Mouse (Mus musculus) neural tube, embryonic 13.5 days (tissue): Measurements from ENCODE around the gene Dguok. TPM values are rescaled to one million over a fixed set of nuclear protein-coding genes. Genes with fewer than 3 reads are reported as not detected.

Experiments
- ATAC-seq: fragments of 200-750 bp; cut with Nextera tagmentation; 2 replicates; pipeline ENCODE4 v1.8.0; 2017; ENCODE audit warnings: low read depth, mild to moderate bottlenecking, moderate TSS enrichment, moderate library complexity
- H3K27ac ChIP-seq: fragments of 300-500 bp; sonication (generic); replicated peaks from 2 replicates; pipeline ENCODE4 v1.5.1; 2015; ENCODE audit warnings: moderate library complexity, mild to moderate bottlenecking, inconsistent platforms
- H3K27me3 ChIP-seq: fragments of 300-500 bp; sonication (generic); 2 replicates; pipeline ENCODE4 v1.6.1; 2015; ENCODE audit warnings: mild to moderate bottlenecking, inconsistent platforms
- H3K36me3 ChIP-seq: fragments of 300-500 bp; sonication (generic); 2 replicates; pipeline ENCODE4 v1.6.1; 2015; ENCODE audit warnings: mild to moderate bottlenecking, inconsistent platforms
- H3K4me1 ChIP-seq: fragments of 300-500 bp; sonication (generic); replicated peaks from 2 replicates; pipeline ENCODE4 v1.6.1; 2015; ENCODE audit warnings: inconsistent platforms
- H3K4me2 ChIP-seq: fragments of 300-500 bp; sonication (generic); 2 replicates; pipeline ENCODE4 v1.6.1; 2015; ENCODE audit warnings: inconsistent platforms, mild to moderate bottlenecking, moderate library complexity
- H3K4me3 ChIP-seq: fragments of 300-500 bp; sonication (generic); 2 replicates; pipeline ENCODE4 v1.5.1; 2015; ENCODE audit warnings: mild to moderate bottlenecking, inconsistent platforms
- H3K9ac ChIP-seq: fragments of 300-500 bp; sonication (generic); 2 replicates; pipeline ENCODE4 v1.6.1; 2015; ENCODE audit warnings: moderate library complexity, mild to moderate bottlenecking, inconsistent platforms
- H3K9me3 ChIP-seq: fragments of 300-500 bp; sonication (generic); 2 replicates; pipeline ENCODE4 v1.6.1; 2016; ENCODE audit warnings: inconsistent platforms
- WGBS: fragments of 180-500 bp; shearing (Covaris S2); methylation state at CpG from one replicate; pipeline ENCODE4 v1.1.7; 2015; 5-methylcytosine and 5-hydroxymethylcytosine counted together
- polyA plus RNA-seq: library from polyadenylated mRNA; unstranded; fragments of >200 nt; fragmentation: Nextera tagmentation; extraction: Ambion mirVana; gene quantifications from 2 replicates; pipeline ENCODE4 v1.2.1, GENCODE M21; 2015

Dguok gene
- 70.8 and 75.7 TPM in 2 replicates for polyA plus RNA-seq

DNA sequence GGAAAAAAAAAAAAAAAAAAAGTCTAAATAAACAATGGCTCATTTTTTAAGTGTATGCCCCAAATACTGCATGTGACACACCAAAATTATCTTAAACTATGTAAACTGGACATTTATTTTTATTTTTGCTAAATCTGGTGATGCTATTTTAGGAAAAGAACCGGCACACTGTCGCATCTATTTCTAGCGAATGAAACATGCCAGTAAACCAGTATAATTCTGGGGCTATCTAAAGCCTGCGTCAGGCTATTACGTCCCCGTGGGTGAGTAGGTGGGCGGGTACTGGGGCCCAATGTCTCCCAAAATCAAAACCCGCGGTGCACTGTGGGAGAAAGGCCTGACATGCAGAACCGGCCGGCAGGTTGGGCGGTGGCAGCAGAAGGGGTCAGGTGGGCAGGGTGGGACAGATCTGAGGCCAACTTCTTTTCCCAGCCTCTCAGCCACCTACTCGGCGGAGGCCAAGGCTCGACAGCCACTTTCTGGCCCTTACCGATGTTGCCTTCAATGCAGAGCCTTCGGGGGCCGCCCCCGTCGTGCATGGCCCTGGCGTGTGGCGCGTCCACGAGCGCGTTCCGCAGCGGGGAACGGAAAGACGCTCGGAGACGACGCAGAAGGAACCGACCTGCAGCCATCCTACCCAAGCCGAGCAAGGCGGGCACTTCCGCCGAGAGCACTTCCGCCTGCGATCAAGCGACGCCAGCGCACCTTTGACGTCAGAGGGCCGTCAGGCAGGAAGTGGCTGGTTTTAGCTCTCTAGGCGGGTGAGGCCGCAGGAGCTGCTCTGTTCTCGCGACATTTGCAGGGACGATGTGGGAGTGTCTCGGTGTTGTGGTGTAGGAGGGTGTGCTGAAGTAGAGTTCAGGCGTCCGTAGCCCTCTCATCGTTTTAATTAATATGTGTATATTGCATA, at the start of gene Dguok:
Dguok (minus strand) TSS at position 712 of the 910 bp plus-strand sequence.
- H3K9ac ChIP-seq = peak within 1 kb of the TSS; percentile 81
- under 1% methylated on average over 54 of the region's 54 CpGs for WGBS
- no peaks in the 10 kb centered on the region for H3K9me3 ChIP-seq
- H3K27me3 ChIP-seq = no peaks in the 10 kb centered on the region
- H3K4me2 ChIP-seq = peak within 1 kb of the TSS; percentile 79
- ATAC-seq = peak; percentile 99
- peak within 1 kb of the TSS; percentile 61 for H3K4me3 ChIP-seq
- peaks cover 4% of the 10 kb centered on the region; the same call in 1 of the 2 replicates for H3K36me3 ChIP-seq
- peak within 1 kb of the TSS; percentile 94 for H3K27ac ChIP-seq
- peaks cover 28% of the 10 kb centered on the region for H3K4me1 ChIP-seq

DNA sequence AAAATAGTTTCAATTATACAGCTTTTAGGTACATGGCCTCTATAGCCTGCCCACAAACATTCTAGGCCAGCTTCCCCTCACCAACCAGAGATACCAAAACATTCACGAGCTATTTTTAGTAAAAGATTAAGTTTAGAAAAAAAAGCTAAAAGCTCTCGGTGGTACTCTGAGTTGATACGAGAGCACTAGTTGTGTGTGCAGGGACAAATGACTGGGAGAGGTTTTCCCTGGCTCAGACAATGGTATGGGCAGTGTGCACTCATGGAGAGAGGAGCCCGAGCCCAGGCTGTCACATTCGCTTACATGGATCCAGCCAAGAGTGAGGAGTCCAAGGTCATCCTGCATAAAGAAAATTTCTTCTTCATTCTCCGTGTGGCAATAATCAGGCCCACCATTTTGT, 49.2 kb upstream of the Dguok start:
- WGBS = 90% methylated on average over 6 of the region's 6 CpGs
- no peaks in the 10 kb centered on the region for H3K4me1 ChIP-seq
- peaks cover 89% of the 10 kb centered on the region for H3K36me3 ChIP-seq
- ATAC-seq = no peak
- H3K9me3 ChIP-seq = no peaks in the 10 kb centered on the region
- H3K9ac ChIP-seq = no peak overlapping the region
- no peak overlapping the region for H3K27ac ChIP-seq
- H3K27me3 ChIP-seq = no peaks in the 10 kb centered on the region
- no peak overlapping the region for H3K4me3 ChIP-seq
- no peak overlapping the region for H3K4me2 ChIP-seq

DNA sequence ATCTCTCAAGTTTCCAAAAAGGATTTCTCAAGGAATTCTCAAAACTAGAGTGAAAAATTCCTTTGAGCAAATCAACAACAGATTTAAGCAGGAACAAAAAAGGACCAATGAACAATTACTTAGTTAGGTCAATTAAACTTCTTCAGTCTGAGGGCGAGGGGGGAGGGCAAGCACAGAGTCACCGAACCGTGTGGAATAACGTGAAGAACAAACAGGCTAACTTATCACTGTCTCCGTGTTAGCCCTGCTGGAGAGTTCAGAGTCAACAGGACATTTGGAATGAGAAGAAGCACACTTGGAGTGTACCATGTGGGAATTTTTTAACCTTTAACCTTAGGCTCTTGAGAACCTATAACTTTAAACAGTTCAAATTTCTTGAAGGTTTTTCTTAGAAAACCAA, 41.6 kb upstream of the Dguok start:
- no peak overlapping the region for H3K9ac ChIP-seq
- no peaks in the 10 kb centered on the region for H3K4me1 ChIP-seq
- H3K27me3 ChIP-seq = no peaks in the 10 kb centered on the region
- WGBS = 36% methylated on average over 5 of the region's 5 CpGs
- ATAC-seq = no peak
- no peak overlapping the region for H3K4me2 ChIP-seq
- no peaks in the 10 kb centered on the region for H3K9me3 ChIP-seq
- H3K36me3 ChIP-seq = peaks cover 64% of the 10 kb centered on the region
- H3K27ac ChIP-seq = no peak overlapping the region
- H3K4me3 ChIP-seq = no peak overlapping the region

DNA sequence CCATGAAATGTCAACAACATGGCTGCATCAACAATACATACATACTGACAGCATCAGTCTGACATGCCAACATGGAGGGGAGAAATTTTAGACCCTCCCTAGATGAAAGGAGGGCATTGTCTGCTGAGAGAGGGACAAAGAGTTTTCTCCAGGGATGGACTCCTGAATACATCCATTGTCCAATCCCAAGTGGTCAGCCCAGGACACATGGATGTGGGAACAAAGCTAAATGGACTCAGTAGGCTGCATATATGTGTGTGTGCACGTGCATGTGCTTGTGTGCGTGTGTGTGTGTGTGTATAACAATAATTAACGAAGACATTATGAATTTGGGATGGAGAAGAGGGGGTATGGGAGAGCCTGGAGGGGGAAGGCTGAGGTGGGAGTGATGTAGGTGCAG, 39.0 kb upstream of the Dguok start:
- 70% methylated on average over 3 of the region's 3 CpGs for WGBS
- peaks cover 62% of the 10 kb centered on the region for H3K36me3 ChIP-seq

DNA sequence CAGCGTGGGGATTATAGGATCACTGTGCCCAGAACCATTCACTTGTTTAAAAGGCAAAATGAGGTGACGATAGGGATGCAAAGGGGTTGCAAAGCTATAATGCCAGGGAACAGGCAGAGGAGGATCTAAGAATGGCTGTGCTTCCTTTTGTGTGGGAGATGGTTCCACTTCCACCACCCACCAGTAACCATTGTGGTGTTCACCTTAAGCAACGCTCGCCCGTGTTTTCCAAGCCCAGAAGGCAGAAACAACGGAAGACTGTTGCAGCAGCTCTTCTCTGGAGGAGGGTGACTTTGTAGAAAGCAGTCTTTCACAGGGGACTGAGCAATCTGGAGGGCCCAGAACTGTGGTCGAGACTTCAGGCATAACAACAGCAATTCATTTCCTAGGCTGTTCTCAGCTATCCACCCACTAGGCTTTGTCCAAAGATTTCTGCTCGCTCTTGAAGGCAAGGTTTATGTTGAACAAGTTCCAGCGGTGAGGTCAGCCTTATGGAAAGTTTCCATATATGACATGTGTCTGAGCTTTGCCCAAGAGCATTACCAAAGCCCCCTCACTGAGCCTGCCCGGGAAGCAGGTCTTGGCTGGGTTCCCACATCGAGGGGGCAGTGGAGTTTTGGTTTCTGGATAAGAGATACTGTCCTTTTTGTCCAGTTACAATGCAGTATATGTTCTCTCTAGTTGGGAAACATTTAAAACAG, 35.1 kb upstream of the Dguok start:
- no peaks in the 10 kb centered on the region for H3K9me3 ChIP-seq
- H3K9ac ChIP-seq = no peak overlapping the region
- no peak overlapping the region for H3K4me3 ChIP-seq
- H3K4me1 ChIP-seq = no peaks in the 10 kb centered on the region; the same call in 1 of the 2 replicates
- H3K4me2 ChIP-seq = no peak overlapping the region
- peaks cover 48% of the 10 kb centered on the region for H3K36me3 ChIP-seq
- H3K27me3 ChIP-seq = no peaks in the 10 kb centered on the region
- no peak for ATAC-seq
- H3K27ac ChIP-seq = peak overlapping the region; percentile 49; the same call in 1 of the 2 replicates
- 74% methylated on average over 11 of the region's 11 CpGs for WGBS

More for the DNA sequence above, 39.0 kb upstream of the Dguok start:
- H3K4me3 ChIP-seq = no peak overlapping the region
- H3K4me1 ChIP-seq = no peaks in the 10 kb centered on the region
- H3K9me3 ChIP-seq = no peaks in the 10 kb centered on the region
- no peak overlapping the region for H3K9ac ChIP-seq
- H3K4me2 ChIP-seq = no peak overlapping the region
- no peaks in the 10 kb centered on the region for H3K27me3 ChIP-seq
- no peak overlapping the region for H3K27ac ChIP-seq
- no peak for ATAC-seq

DNA sequence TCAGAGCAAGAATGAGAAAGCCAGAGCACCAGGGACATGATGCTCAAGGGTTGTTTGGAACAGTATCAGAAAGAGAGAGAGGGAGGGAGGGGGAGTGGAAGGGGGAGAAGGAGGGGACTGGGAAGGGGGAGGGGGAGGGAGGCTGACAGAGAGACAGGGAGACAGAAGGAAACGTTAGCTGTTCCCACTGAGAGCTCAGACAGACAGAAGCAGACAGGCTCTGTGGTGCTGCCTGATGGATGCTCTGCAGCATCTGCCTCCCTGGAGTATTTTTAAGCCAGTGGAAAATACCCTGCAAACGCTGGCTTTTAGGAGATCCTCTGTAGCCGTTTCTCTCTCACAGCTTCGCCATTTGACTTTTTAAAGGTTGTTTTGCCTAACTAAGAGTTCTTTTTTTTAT, 33.2 kb upstream of the Dguok start:
- Histone ChIP-seq H3K27ac (no peak overlapping the region; the same call in 1 of the 2 replicates), H3K4me2 (no peak overlapping the region), H3K4me1 (no peaks in the 10 kb centered on the region; the same call in 1 of the 2 replicates), H3K27me3 (no peaks in the 10 kb centered on the region), H3K9ac (no peak overlapping the region), H3K4me3 (no peak overlapping the region), H3K36me3 (peaks cover 30% of the 10 kb centered on the region), H3K9me3 (no peaks in the 10 kb centered on the region)
- ATAC-seq = 0 out of 2 replicates have a peak, but pooled peaks have one; percentile 23
- 36% methylated on average over 4 of the region's 4 CpGs for WGBS

DNA sequence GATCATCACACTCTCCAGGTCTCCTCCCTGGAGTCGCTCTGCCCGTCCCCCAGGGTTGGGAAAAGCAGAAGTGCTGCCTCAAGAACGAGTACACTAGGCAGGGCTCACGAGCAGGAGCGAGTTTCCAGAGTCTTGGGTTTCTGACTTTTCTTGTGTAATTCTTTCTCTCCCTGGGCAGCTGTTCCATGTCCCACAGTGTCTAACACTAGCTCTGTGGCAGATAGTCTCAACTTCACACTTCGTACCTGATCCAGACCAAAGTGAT, 30.0 kb upstream of the Dguok start:
- no peak overlapping the region for H3K4me2 ChIP-seq
- no peak for ATAC-seq
- 54% methylated on average over 6 of the region's 6 CpGs for WGBS
- H3K9me3 ChIP-seq = no peaks in the 10 kb centered on the region
- peaks cover 3% of the 10 kb centered on the region; the same call in 1 of the 2 replicates for H3K36me3 ChIP-seq
- H3K27me3 ChIP-seq = no peaks in the 10 kb centered on the region
- H3K4me1 ChIP-seq = no peaks in the 10 kb centered on the region; the same call in 1 of the 2 replicates
- H3K4me3 ChIP-seq = no peak overlapping the region
- no peak overlapping the region for H3K27ac ChIP-seq
- H3K9ac ChIP-seq = no peak overlapping the region

DNA sequence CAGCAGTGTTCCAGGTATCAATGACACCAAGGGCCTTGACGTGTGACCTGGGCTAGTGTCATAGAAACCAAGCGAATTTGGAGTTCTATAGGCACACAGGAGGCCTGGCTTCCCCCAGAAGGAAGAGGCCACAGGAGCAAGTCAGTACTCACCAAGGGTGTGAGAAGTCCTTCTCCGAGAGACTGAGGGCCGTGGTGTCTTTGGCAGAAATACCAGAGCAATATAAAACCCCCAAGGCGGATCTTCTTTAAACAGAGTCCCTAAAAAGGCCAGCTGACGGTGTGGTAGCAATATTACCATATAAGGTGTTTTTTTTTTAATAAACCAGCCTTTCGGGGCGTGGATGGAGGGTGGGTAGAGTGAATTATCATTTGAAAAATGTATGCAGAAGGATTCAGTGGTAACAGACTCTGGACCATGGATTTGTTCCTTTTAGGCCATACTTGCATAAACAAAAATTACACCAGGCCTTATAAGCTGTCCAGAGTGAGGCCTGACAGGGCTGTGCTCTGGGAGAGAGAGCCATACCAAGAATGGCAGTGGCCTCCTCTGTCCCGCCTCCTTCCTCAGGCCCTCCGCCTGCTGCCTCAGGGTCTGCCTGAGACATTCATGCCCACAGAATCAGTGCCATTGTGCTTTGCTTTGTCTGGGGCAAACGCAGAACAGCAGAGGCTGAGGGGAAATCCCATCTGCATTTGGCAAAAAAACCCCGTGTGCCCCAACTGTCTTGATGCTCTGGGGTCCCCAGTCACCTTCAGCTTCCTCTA, 29.4 kb upstream of the Dguok start, which contains the start of gene Actg2:
Actg2 (minus strand) TSS at position 238 of the 767 bp plus-strand sequence.
- Histone ChIP-seq H3K4me2 (no peak within 1 kb of the TSS), H3K4me3 (no peak within 1 kb of the TSS), H3K9me3 (no peaks in the 10 kb centered on the region), H3K27ac (no peak within 1 kb of the TSS), H3K27me3 (no peaks in the 10 kb centered on the region), H3K9ac (no peak within 1 kb of the TSS), H3K4me1 (no peaks in the 10 kb centered on the region; the same call in 1 of the 2 replicates), H3K36me3 (no peaks in the 10 kb centered on the region)
- no peak for ATAC-seq
- WGBS = 67% methylated on average over 12 of the region's 12 CpGs

DNA sequence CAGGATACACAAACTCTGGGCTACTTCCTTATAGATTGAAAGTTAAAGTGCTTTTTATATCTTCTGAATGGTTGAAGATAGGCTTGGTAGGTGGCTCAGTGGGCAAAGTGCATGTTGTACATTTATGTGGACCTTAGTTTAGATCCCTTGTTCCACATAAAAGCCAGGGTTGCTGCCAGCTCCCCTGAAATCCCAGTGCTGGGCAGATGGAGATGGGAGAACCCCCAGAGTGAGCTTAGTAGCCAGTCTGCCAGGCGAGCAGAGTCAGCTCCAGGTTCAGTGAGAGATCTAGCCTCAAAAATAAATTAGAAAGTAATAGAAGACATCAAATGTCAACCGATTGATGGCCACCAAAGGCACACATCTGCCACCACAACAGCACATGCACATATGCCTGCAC, 25.8 kb upstream of the Dguok start:
- Histone ChIP-seq H3K4me2 (no peak overlapping the region), H3K9me3 (no peaks in the 10 kb centered on the region), H3K4me3 (no peak overlapping the region), H3K27ac (no peak overlapping the region), H3K9ac (no peak overlapping the region), H3K36me3 (no peaks in the 10 kb centered on the region), H3K4me1 (no peaks in the 10 kb centered on the region), H3K27me3 (no peaks in the 10 kb centered on the region)
- whole genome bisulfite sequencing = 68% methylated on average over 2 of the region's 2 CpGs
- no peak for ATAC-seq

DNA sequence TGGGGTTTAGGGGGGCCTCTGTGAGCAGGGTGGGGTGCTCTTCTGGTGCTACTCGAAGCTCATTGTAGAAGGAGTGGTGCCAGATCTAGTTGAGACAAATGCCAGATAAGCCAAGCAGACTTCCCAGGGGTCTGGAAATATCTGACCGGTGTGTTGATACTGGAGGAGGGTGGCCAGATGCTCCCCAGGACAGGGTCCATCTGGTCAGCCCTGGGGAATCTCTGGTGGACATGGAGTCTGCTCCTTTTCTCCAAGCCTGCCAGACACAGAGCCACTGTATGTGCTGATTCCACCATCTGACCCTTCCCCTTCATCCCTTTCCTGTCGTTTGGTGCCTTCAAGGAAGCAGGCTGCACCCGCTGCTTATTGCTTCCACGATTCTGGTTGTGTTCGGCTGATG, 16.4 kb upstream of the Dguok start:
- ATAC-seq = no peak
- Histone ChIP-seq H3K4me1 (no peaks in the 10 kb centered on the region), H3K27me3 (no peaks in the 10 kb centered on the region), H3K9me3 (no peaks in the 10 kb centered on the region), H3K36me3 (no peaks in the 10 kb centered on the region), H3K27ac (no peak overlapping the region), H3K4me2 (no peak overlapping the region), H3K9ac (no peak overlapping the region; the same call in 1 of the 2 replicates), H3K4me3 (no peak overlapping the region)
- WGBS = 67% methylated on average over 6 of the region's 6 CpGs

DNA sequence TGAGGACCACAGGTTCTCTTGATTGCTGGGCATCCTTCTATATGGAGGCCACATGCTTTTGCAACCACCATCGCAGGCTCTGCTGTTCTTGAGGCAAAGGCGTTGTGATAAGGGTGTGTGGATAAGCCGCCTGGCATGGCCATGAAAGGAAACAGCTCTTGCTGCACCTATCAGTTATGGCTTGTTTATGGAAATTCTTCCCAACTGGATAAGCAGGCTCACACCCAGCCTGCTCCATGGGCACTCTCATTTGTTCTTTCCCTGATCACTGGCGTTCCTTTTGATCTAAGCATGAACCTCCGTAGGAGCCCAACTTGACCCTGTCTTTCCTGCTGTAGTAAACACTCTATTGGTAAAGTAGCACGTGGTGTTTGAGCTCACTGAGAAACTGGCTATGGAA, 15.0 kb upstream of the Dguok start:
- Histone ChIP-seq H3K4me3 (no peak overlapping the region), H3K9ac (no peak overlapping the region), H3K9me3 (no peaks in the 10 kb centered on the region), H3K4me2 (no peak overlapping the region), H3K4me1 (no peaks in the 10 kb centered on the region), H3K27ac (no peak overlapping the region), H3K27me3 (no peaks in the 10 kb centered on the region), H3K36me3 (no peaks in the 10 kb centered on the region)
- no peak for ATAC-seq
- 72% methylated on average over 6 of the region's 6 CpGs for WGBS

DNA sequence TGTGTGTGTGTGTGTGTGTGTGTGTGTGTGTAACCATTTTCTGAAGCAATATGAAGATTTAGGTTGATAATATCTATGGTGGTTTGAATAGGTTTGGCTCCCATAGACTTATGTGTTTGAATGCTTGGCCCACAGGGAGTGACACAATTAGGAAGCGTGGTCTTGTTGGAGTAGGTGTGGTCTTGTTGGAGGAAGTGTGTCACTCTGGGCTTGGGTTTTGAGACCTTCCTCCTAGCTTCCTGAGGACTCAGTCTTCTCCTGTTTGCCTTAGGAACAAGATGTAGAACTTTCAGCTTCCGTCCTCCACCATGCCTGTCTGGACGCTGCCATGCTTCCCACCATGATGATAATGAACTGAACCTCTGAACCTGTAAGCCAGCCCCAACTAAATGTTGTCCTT, 11.9 kb upstream of the Dguok start:
- Histone ChIP-seq H3K27ac (no peak overlapping the region), H3K4me3 (no peak overlapping the region), H3K4me1 (no peaks in the 10 kb centered on the region), H3K9ac (no peak overlapping the region), H3K27me3 (no peaks in the 10 kb centered on the region), H3K4me2 (no peak overlapping the region), H3K9me3 (no peaks in the 10 kb centered on the region), H3K36me3 (no peaks in the 10 kb centered on the region)
- no peak for ATAC-seq
- 88% methylated on average over 3 of the region's 3 CpGs for WGBS
